Mouse (Mus musculus) MEL (cell line): Measurements from ENCODE around the gene Usp19.

Experiments
- CHD1 ChIP-seq: IDR thresholded peaks from 2 replicates; pipeline ENCODE4 v1.6.1; 2012; ENCODE audit warnings: low read depth, mild to moderate bottlenecking, inconsistent platforms, low read length, improper control_type of control experiment
- CTCF ChIP-seq, 3 experiments: IDR thresholded peaks in 2 of 3; conservative IDR thresholded peaks in 1 of 3; 2 replicates each; pipeline ENCODE4 v1.5.1; 2011 to 2012; ENCODE audit warnings: low read length in 3 of 3, low read depth in 2 of 3, mild to moderate bottlenecking in 2 of 3, improper control_type of control experiment in 1 of 3, inconsistent platforms in 1 of 3, mixed read lengths in 1 of 3, moderate library complexity in 1 of 3; ENCODE audit not compliant: control insufficient read depth in 1 of 3, insufficient read depth in 1 of 3, poor library complexity in 1 of 3, severe bottlenecking in 1 of 3
- EP300 ChIP-seq, 2 experiments: IDR thresholded peaks; 2 replicates each; pipeline ENCODE4 v1.6.1; 2011; ENCODE audit warnings: improper control_type of control experiment in 2 of 2, low read length in 2 of 2, low read depth in 1 of 2, mild to moderate bottlenecking in 1 of 2
- KAT2A ChIP-seq: conservative IDR thresholded peaks from 2 replicates; pipeline ENCODE4 v1.6.1; 2012; ENCODE audit warnings: low read depth, low read length, improper control_type of control experiment, inconsistent platforms
- POLR2AphosphoS2 ChIP-seq: IDR thresholded peaks from 2 replicates; pipeline ENCODE4 v1.6.1; 2011; ENCODE audit warnings: low read length, improper control_type of control experiment
- ZC3H11A ChIP-seq: IDR thresholded peaks from 2 replicates; pipeline ENCODE4 v1.6.1; 2012; ENCODE audit warnings: low read depth, mild to moderate bottlenecking, inconsistent platforms, low read length, improper control_type of control experiment
- ZNF384 ChIP-seq: IDR thresholded peaks from 2 replicates; pipeline ENCODE4 v1.6.1; 2012; ENCODE audit warnings: low read depth, mild to moderate bottlenecking, inconsistent platforms, low read length, improper control_type of control experiment

DNA sequence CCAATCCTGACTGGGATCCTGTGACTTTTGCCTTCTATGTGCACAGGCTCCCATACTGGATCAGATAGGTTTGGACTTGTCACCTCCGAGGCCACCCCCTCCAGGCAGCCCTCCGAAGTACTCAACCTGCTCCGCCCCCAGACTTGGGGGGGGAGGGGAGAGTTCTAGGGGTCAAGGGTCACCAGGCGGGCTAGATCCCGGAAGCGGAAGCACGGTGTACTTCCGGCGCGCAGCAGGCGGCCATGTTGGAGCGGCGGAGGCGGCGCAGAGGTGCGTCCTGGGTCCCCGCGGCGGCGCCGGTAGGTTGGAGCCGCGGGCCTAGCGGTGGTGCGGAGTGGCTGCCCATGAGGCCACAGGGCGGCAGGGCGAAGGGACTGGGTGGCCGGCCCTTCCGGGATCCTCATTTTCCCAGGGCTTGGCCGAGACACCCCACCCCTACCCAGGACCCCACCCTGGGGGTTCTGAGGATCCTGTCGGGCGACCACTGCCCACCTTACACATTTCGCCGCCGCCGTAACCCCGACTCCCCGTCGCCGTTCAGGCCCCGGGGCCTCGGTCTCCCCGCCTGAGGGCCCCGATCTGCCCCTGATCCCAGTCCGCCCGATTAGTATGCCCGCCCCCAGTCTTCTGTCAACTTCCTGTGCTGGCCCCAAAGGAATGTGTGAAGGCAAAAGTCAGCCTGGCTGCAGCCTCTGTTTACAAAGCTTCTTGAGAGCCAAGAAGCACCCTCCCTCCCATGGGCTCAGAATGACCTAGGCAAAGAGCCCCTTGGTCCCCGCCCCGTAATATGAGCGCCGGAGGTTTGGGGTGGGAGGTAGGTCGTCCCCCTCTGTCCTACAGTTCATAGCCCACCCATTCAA is 29.9 kb upstream of the Usp19 start, which contains the start of gene Ccdc71:
- TF ChIP-seq POLR2AphosphoS2: peak; percentile 69; the same call in 1 of the 2 replicates
- TF ChIP-seq CHD1: no peak
- TF ChIP-seq EP300 (IDR thresholded peaks at IDR 0.05; ENCODE audit: low read depth in 1 of 2, low read length in 2 of 2): peak in 1 of 2 experiments; percentile 57; a peak in 2 of 4 replicates
- no peak for TF ChIP-seq ZNF384
- TF ChIP-seq KAT2A: peak; percentile 91
- TF ChIP-seq CTCF (IDR thresholded peaks at IDR 0.05 in 2 of 3, conservative IDR thresholded peaks at IDR 0.05 in 1 of 3; ENCODE audit: control insufficient read depth in 1 of 3, insufficient read depth in 1 of 3, low read depth in 2 of 3, low read length in 3 of 3, poor library complexity in 1 of 3, severe bottlenecking in 1 of 3): no peak
- no peak for TF ChIP-seq ZC3H11A
